Mouse (Mus musculus): ENCODE data around the gene Asb17.
"Not testable (repeated sequence)": the region's sequence is repeated elsewhere in the genome, so short reads cannot be mapped to it uniquely, and the experiment has no call there.

Asb17 gene

GRCm38 (mm10) chr3:153831873-153832653, 11.9 kb upstream of the Asb17 start:
- DNase-seq (ENCODE audit: low read depth, low spot score) = no peak

GRCm38 (mm10) chr3:153832654-153832945, 11.4 kb upstream of the Asb17 start:
- no peak for DNase-seq (ENCODE audit: low read depth, low spot score)

- DNase-seq (ENCODE audit: low read depth, low spot score) = no peak
Observed at GRCm38 (mm10) chr3:153834071-153834470, 9.9 kb upstream of the Asb17 start.

GRCm38 (mm10) chr3:153835455-153836086, 8.4 kb upstream of the Asb17 start:
- DNase-seq (ENCODE audit: low read depth, low spot score) = peak; percentile 52

- DNase-seq (ENCODE audit: low read depth, low spot score) = no peak
Observed at GRCm38 (mm10) chr3:153836316-153836715, 7.7 kb upstream of the Asb17 start.

- no peak for DNase-seq (ENCODE audit: low read depth, low spot score)
Observed at GRCm38 (mm10) chr3:153837593-153837992, 6.4 kb upstream of the Asb17 start.

GRCm38 (mm10) chr3:153844757-153845156, 748 bp downstream of the Asb17 start:
- no peak for DNase-seq (ENCODE audit: low read depth, low spot score)

GRCm38 (mm10) chr3:153845500-153845899, 1.5 kb downstream of the Asb17 start:
- no peak for DNase-seq (ENCODE audit: low read depth, low spot score)

- DNase-seq (ENCODE audit: low read depth, low spot score) = no peak
Observed at GRCm38 (mm10) chr3:153846109-153846508, 2.1 kb downstream of the Asb17 start.

- DNase-seq (ENCODE audit: low read depth, low spot score) = no peak
Observed at GRCm38 (mm10) chr3:153847207-153847733, 3.3 kb downstream of the Asb17 start.

GRCm38 (mm10) chr3:153849368-153850015, 5.5 kb downstream of the Asb17 start:
- DNase-seq (ENCODE audit: low read depth, low spot score) = no peak

GRCm38 (mm10) chr3:153850759-153851158, 6.8 kb downstream of the Asb17 start:
- DNase-seq (ENCODE audit: low read depth, low spot score) = no peak

GRCm38 (mm10) chr3:153852266-153852665, 8.3 kb downstream of the Asb17 start:
- DNase-seq (ENCODE audit: low read depth, low spot score) = no peak

- no peak for DNase-seq (ENCODE audit: low read depth, low spot score)
Observed at GRCm38 (mm10) chr3:153858350-153859001, 14.5 kb downstream of the Asb17 start.

- not testable (repeated sequence) for DNase-seq (ENCODE audit: low read depth, low spot score)
Observed at GRCm38 (mm10) chr3:153860392-153860791, 16.4 kb downstream of the Asb17 start.

- no peak for DNase-seq (ENCODE audit: low read depth, low spot score)
Observed at GRCm38 (mm10) chr3:153863816-153864215, 19.8 kb downstream of the Asb17 start.

- no peak for DNase-seq (ENCODE audit: low read depth, low spot score)
Observed at GRCm38 (mm10) chr3:153864636-153865429, 20.8 kb downstream of the Asb17 start.

- DNase-seq (ENCODE audit: low read depth, low spot score) = no peak
Observed at GRCm38 (mm10) chr3:153867149-153868136, 23.4 kb downstream of the Asb17 start.

- no peak for DNase-seq (ENCODE audit: low read depth, low spot score)
Observed at GRCm38 (mm10) chr3:153871396-153871795, 27.4 kb downstream of the Asb17 start.

GRCm38 (mm10) chr3:153886296-153886695, 42.3 kb downstream of the Asb17 start:
- DNase-seq (ENCODE audit: low read depth, low spot score) = no peak
